In genomic region chr4:99650088-99650944, GRCm38 (mm10) we compare ENCODE assay signal across 8 mouse cellular contexts. TPM values are rescaled to one million over a fixed set of nuclear protein-coding genes. Genes with fewer than 3 reads are reported as not detected.
DNase-seq lines count a peak whose midpoint lies in the region; ATAC-seq and TF ChIP-seq lines count a peak whose summit lies in the region.

No protein-coding gene starts in this region.

- no peaks in the 10 kb centered on the region for H3K36me3 ChIP-seq in ES-E14 (ENCODE audit: control insufficient read depth, insufficient read depth, low read length, poor library complexity, severe bottlenecking)
- H3K36me3 ChIP-seq in forebrain, embryonic 11.5 days (ENCODE audit: control insufficient read depth, insufficient read depth, low read length), result no peaks in the 10 kb centered on the region

- peak; percentile 25; the same call in 1 of the 2 replicates for ATAC-seq in forebrain, embryonic 11.5 days (replicated peaks; ENCODE audit: low FRiP score)

- H3K4me1 ChIP-seq in ES-E14 (ENCODE audit: control insufficient read depth in 2 of 2, insufficient read depth in 2 of 2, low read length in 2 of 2, poor library complexity in 1 of 2), result peaks cover 0 to 3% of the 10 kb centered on the region in 2 experiments; a peak in 1 of 4 replicates
- H3K4me1 ChIP-seq in forebrain, embryonic 11.5 days (replicated peaks; ENCODE audit: control insufficient read depth, insufficient read depth, low read length), result peaks cover 4% of the 10 kb centered on the region
- no peaks in the 10 kb centered on the region for H3K4me1 ChIP-seq in olfactory bulb, adult 2 months (ENCODE audit: control insufficient read depth, insufficient read depth, low read length)

- in situ Hi-C loops in ES-E14 (cut with MboI; ENCODE audit: low sequenced_read_pairs in 2 of 2, unreplicated experiment in 2 of 2), result no loop called here

- no peak for TF ChIP-seq POLR2A in olfactory bulb, adult 2 months (IDR thresholded peaks at IDR 0.05; ENCODE audit: insufficient read depth, low read depth, low read length)

- H3K9ac ChIP-seq in ES-E14 (ENCODE audit: insufficient read depth, low read depth, low read length, poor library complexity, severe bottlenecking), result peak overlapping the region; percentile 67
- H3K9ac ChIP-seq in forebrain, embryonic 11.5 days (ENCODE audit: low read length), result no peak overlapping the region

- whole genome bisulfite sequencing in forebrain, embryonic 11.5 days, result 3% methylated on average over 44 of the region's 44 CpGs
- 7% methylated on average over 44 of the region's 44 CpGs for WGBS in olfactory bulb, adult 2 months

- H3K27ac ChIP-seq in ES-E14 (ENCODE audit: insufficient read depth, low read depth, low read length, poor library complexity, severe bottlenecking), result peak overlapping the region; percentile 70
- H3K27ac ChIP-seq in forebrain, embryonic 11.5 days (ENCODE audit: low read depth, low read length), result no peak overlapping the region
- H3K27ac ChIP-seq in olfactory bulb, adult 2 months (ENCODE audit: insufficient read depth, low read depth, low read length), result no peak overlapping the region

- no peak overlapping the region for H3K4me2 ChIP-seq in forebrain, embryonic 11.5 days (ENCODE audit: low read depth, low read length, severe bottlenecking)

- DNase-seq in heart, adult 11 months, result peak; percentile 83
- no peak for DNase-seq in heart, adult 9 months (ENCODE audit: low spot score in 2 of 2)
- no peak for DNase-seq in ES-E14 (ENCODE audit: low read depth, low spot score)
- DNase-seq in forebrain, embryonic 11.5 days (ENCODE audit: low spot score), result peak; percentile 64
- DNase-seq in kidney, postnatal 10 days, result peak; percentile 19
- no peak for DNase-seq in layer of hippocampus, adult 9-10 months (ENCODE audit: low spot score)
- DNase-seq in right cerebral cortex, postnatal 14 days, result no peak

- H3K9me3 ChIP-seq in ES-E14 (ENCODE audit: control insufficient read depth, insufficient read depth, low read depth, low read length), result no peaks in the 10 kb centered on the region
- H3K9me3 ChIP-seq in forebrain, embryonic 11.5 days (ENCODE audit: control insufficient read depth, low read length), result no peaks in the 10 kb centered on the region

- peaks cover 84% of the 10 kb centered on the region for H3K27me3 ChIP-seq in forebrain, embryonic 11.5 days (ENCODE audit: control insufficient read depth, insufficient read depth, low read length)

- peak overlapping the region; percentile 44 to 53 for H3K4me3 ChIP-seq in ES-E14 (ENCODE audit: insufficient read depth in 1 of 2, low read depth in 1 of 2, low read length in 2 of 2, poor library complexity in 1 of 2, severe bottlenecking in 1 of 2)
- H3K4me3 ChIP-seq in forebrain, embryonic 11.5 days (ENCODE audit: low read depth, low read length), result no peak overlapping the region; the same call in 1 of the 2 replicates
- H3K4me3 ChIP-seq in olfactory bulb, adult 2 months (ENCODE audit: insufficient read depth, low read depth, low read length), result no peak overlapping the region

- peak; percentile 45; the same call in 1 of the 2 replicates for TF ChIP-seq CTCF in olfactory bulb, adult 2 months (IDR thresholded peaks at IDR 0.05; ENCODE audit: insufficient read depth, low read depth, low read length)

TF ChIP-seq in ES-E14, 5 proteins besides CTCF, POLR2A, EP300 and RAD21:
- TF ChIP-seq ZNF384 (IDR thresholded peaks at IDR 0.05; ENCODE audit: low read depth, low read length) (peak; percentile 54), ZC3H11A (IDR thresholded peaks at IDR 0.05; ENCODE audit: borderline replicate concordance, low read depth, low read length) (no peak)

RNA-seq across cellular contexts. Expression of gene Foxd3, which starts 5.8 kb away (rescaled TPM):
- total RNA-seq in ES-E14 (2012; rRNA removed), result 26.1 and 34.7 TPM in 2 replicates
- 0.08 TPM in 1 of 2 replicates, not detected in the other for polyA plus RNA-seq in forebrain, embryonic 11.5 days (2014; fragmentation: Nextera tagmentation; extraction: Ambion mirVana)
- polyA plus RNA-seq in olfactory bulb, adult 2 months (2012; ENCODE audit: insufficient read depth, insufficient read length, low replicate concordance, missing spikeins), result not detected in 2 replicates

Comparison
In these comparisons a context has a peak if more than half of its experiments do, and no peak if none do; other contexts are left out.
1. DNase-seq: peak in heart, adult 11 months (single experiment), forebrain, embryonic 11.5 days (single experiment) and kidney, postnatal 10 days (single experiment); none in heart, adult 9 months (0 of 2), ES-E14 (single experiment), layer of hippocampus, adult 9-10 months (single experiment) and right cerebral cortex, postnatal 14 days (single experiment).
2. H3K4me3 ChIP-seq: peak in ES-E14 (2 of 2); none in forebrain, embryonic 11.5 days (single experiment) and olfactory bulb, adult 2 months (single experiment).